Mouse (Mus musculus) kidney, adult 2 months (tissue): ENCODE measurements at regions not wholly inside any gene's neighbourhood (a gene's known extent, or its start where the extent isn't known, plus 50 kb on each side); places are given as distances from the start of the nearest gene placed in this dataset.
A peak's percentile ranks its signal among the peaks of the same experiment; 100 is the strongest.

Source experiments
- DNase-seq: peaks from one replicate; pipeline ENCODE4 v3.0.0; 2021
- H3K27ac ChIP-seq: fragments of 200-500 bp; 2 replicates; pipeline ENCODE4 v1.5.1; 2012; ENCODE audit warnings: low read depth, low read length, control low read depth, inconsistent platforms; ENCODE audit not compliant: insufficient read depth
- H3K27me3 ChIP-seq: fragments of 200-500 bp; replicated peaks from 2 replicates; pipeline ENCODE4 v1.6.1; 2012; ENCODE audit warnings: mild to moderate bottlenecking, moderate library complexity, low read length, inconsistent platforms; ENCODE audit not compliant: control insufficient read depth, insufficient read depth
- H3K36me3 ChIP-seq: fragments of 200-500 bp; 2 replicates; pipeline ENCODE4 v1.6.1; 2012; ENCODE audit warnings: mild to moderate bottlenecking, moderate library complexity, low read length, inconsistent platforms; ENCODE audit not compliant: control insufficient read depth, insufficient read depth
- H3K4me1 ChIP-seq: fragments of 200-500 bp; 2 replicates; pipeline ENCODE4 v1.6.1; 2011; ENCODE audit warnings: low read length; ENCODE audit not compliant: control insufficient read depth, insufficient read depth
- H3K4me3 ChIP-seq: fragments of 200-500 bp; 2 replicates; pipeline ENCODE4 v1.5.1; 2011; ENCODE audit warnings: mild to moderate bottlenecking, low read depth, low read length, control low read depth; ENCODE audit not compliant: insufficient read depth
- CTCF ChIP-seq: fragments of 200-500 bp; conservative IDR thresholded peaks from 2 replicates; pipeline ENCODE4 v1.5.1; 2011; ENCODE audit warnings: low read depth, mild to moderate bottlenecking, control low read depth, low read length, moderate library complexity, mixed read lengths; ENCODE audit not compliant: insufficient read depth, insufficient read length
- POLR2A ChIP-seq: fragments of 200-500 bp; IDR thresholded peaks from one replicate; pipeline ENCODE4 v1.6.1; 2011; ENCODE audit warnings: low read depth, low read length, control low read depth
- WGBS: fragments of 180-500 bp; shearing (Covaris S2); methylation state at CpG from one replicate; pipeline ENCODE4 v1.1.7; 2018; 5-methylcytosine and 5-hydroxymethylcytosine counted together

DNA sequence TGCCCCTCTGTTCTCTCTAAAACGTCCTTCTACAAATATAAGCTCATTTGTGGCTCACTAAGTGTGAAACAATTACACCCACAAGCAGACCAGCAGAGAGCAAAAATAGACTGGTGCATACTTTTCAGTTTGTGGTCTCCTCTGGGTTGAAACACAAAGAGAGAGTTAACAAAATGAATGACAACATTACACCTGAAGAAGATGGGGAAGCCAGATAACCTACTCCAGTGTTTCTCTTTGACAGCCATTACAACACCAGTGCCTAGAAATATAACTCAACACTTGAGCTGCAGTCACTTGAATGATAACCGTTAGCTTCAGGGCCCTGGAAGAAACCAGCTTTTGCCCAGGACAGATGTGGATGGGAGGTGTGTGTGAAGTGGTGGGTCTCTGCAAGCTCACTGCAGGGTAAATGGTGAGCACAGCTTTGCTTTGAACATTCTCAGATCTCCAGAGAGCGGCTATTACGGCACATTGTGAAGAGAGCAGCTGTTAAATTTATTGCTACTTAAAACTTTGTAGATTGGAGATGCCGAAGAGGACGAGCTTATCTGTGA, 316.5 kb upstream of the 4930412O13Rik start:
- Histone ChIP-seq H3K27ac (no peak overlapping the region), H3K27me3 (no peaks in the 10 kb centered on the region), H3K36me3 (no peaks in the 10 kb centered on the region), H3K4me3 (no peak overlapping the region), H3K4me1 (no peaks in the 10 kb centered on the region)
- 28% methylated on average over 6 of the region's 6 CpGs for WGBS
- TF ChIP-seq POLR2A (no peak), CTCF (no peak)
- no peak for DNase-seq

DNA sequence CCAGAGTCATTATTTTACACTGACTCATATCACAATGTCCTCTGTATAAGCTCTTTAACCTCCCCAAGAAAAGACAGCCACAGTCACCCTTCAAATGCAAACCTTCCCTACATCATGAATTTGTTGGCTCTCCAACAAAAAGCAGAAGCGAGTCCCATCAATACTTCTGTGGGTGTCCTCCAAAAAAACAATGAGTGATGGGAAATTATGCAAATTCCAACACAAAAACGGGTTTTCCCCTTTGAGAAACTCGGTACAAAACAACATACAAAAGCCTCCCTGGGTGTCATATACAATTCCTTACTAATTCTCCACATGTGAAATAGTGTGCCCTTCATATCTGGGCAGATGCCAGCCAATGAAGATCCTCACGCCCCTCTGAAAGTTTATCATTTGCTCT, 311.8 kb upstream of the 4930412O13Rik start:
- no peak overlapping the region for H3K4me3 ChIP-seq
- no peaks in the 10 kb centered on the region for H3K36me3 ChIP-seq
- no peak for DNase-seq
- WGBS, result 83% methylated on average over 4 of the region's 4 CpGs
- no peaks in the 10 kb centered on the region for H3K4me1 ChIP-seq
- TF ChIP-seq POLR2A (no peak), CTCF (no peak)
- no peak overlapping the region for H3K27ac ChIP-seq
- no peaks in the 10 kb centered on the region; the same call in 1 of the 2 replicates for H3K27me3 ChIP-seq

DNA sequence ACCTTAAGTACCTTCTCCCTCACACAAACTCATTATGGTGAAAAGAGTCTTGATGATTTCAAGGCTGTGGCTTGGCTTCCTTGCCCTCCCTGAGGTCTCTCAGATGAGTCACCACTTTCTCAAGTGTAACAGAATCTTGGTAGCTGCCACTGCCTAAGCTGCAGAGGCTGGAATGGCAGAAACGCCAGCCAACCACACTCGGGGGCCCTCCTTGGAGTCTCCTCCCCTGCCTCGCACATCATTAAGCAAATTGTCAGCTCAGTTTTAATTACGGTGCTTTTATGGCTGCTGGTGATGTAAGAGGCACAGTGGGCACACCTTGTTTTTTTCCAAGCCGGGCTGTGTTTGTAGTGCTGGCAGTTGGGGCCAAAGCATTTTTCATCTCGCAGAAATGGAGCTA, 306.9 kb upstream of the 4930412O13Rik start:
- Histone ChIP-seq H3K4me1 (no peaks in the 10 kb centered on the region), H3K27me3 (no peaks in the 10 kb centered on the region; the same call in 1 of the 2 replicates), H3K36me3 (no peaks in the 10 kb centered on the region), H3K4me3 (no peak overlapping the region), H3K27ac (no peak overlapping the region)
- peak; percentile 34 for DNase-seq
- TF ChIP-seq CTCF (no peak), POLR2A (no peak)
- 23% methylated on average over 6 of the region's 6 CpGs for WGBS

DNA sequence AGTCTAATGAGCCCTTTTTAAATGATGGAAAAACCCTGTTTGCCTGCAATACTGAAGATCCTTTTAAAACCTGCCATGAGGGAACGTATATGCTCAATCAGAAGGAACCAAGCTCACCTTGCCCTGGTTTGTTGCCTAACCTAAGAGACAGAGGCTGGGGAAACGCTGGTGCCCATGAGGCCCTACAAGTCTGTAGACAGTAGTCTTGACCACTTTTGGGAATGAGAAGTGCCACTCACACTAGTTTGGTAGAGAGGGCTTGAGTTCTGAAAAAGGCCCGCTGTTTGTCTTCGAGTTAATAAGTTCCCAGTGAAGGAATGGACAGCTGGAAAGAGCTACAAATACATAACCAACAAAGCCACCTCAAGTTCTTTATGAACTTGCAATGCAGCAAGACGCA, 306.4 kb upstream of the 4930412O13Rik start:
- Histone ChIP-seq H3K36me3 (no peaks in the 10 kb centered on the region), H3K27ac (no peak overlapping the region)
- DNase-seq, result no peak

DNA sequence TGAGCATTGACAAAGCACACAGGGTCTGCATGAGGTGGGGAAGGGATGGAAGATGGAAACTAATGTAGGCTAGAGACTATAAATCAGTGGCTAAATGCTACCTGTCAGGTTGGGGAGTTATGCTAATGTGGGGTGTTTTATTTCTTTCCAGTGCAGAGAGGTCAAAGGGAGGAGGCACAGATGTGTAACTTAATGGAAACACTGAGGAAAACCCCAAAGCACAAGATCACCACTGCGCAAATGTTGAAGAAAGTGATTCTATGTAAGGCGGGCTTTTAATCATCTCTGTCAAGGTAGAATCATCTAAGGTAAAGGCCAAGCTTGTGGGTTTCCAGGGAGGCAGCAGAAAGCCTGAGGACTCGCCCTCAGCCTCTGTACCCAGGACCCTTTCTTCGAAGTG, 303.2 kb upstream of the 4930412O13Rik start:
- DNase-seq, result no peak
- H3K4me1 ChIP-seq, result no peaks in the 10 kb centered on the region
- no peaks in the 10 kb centered on the region; the same call in 1 of the 2 replicates for H3K27me3 ChIP-seq
- no peak overlapping the region for H3K4me3 ChIP-seq
- H3K27ac ChIP-seq, result no peak overlapping the region
- 75% methylated on average over 4 of the region's 4 CpGs for WGBS
- TF ChIP-seq CTCF (no peak), POLR2A (no peak)
- no peaks in the 10 kb centered on the region for H3K36me3 ChIP-seq

More for the DNA sequence above, 306.4 kb upstream of the 4930412O13Rik start:
- Histone ChIP-seq H3K4me1 (no peaks in the 10 kb centered on the region), H3K27me3 (no peaks in the 10 kb centered on the region; the same call in 1 of the 2 replicates), H3K4me3 (no peak overlapping the region)
- TF ChIP-seq POLR2A, result no peak
- WGBS, result 72% methylated on average over 5 of the region's 5 CpGs

DNA sequence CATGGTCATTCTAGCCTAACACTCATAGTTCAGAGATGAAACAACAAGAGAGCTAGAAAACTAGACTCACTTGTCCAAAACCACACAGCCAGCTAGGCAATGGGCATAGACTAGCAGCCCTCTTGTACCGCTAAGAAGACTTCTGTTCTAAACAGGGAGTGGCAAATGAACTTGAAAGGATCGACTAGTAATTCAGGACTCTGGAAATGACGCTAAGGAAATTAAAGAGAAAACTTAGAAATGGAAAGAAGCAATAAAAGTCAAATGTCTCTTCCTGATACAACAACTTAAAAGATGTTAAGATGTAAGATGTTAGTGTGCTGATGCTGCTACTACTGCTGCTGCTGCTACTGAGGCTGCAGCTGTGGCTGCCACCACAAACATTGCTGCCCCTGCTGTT, 293.7 kb upstream of the 4930412O13Rik start:
- Histone ChIP-seq H3K36me3 (no peaks in the 10 kb centered on the region), H3K4me3 (no peak overlapping the region), H3K27ac (no peak overlapping the region), H3K4me1 (no peaks in the 10 kb centered on the region), H3K27me3 (no peaks in the 10 kb centered on the region)
- WGBS, result 84% methylated on average over 3 of the region's 3 CpGs
- DNase-seq, result no peak
- TF ChIP-seq CTCF (no peak), POLR2A (no peak)

DNA sequence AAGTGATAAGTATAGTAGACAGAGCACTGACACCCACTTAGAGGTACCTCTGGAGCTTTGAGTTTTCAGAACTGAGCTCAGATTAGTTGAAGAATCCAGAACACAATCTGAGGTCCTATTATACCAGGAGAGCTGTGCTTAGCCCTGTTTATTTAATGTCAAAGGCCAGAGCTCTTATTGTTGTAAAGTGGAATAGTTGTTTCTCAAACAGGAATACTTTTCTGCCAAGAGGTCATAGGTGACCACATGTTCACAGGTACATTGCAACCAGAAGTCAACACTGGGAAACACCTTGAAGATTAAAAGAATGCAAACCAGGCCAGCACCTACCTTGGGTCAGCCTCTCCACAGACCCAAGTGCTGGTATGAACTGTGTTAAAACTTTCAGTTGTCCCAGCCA, 291.9 kb upstream of the 4930412O13Rik start:
- H3K27me3 ChIP-seq, result no peaks in the 10 kb centered on the region
- TF ChIP-seq CTCF, result no peak

DNA sequence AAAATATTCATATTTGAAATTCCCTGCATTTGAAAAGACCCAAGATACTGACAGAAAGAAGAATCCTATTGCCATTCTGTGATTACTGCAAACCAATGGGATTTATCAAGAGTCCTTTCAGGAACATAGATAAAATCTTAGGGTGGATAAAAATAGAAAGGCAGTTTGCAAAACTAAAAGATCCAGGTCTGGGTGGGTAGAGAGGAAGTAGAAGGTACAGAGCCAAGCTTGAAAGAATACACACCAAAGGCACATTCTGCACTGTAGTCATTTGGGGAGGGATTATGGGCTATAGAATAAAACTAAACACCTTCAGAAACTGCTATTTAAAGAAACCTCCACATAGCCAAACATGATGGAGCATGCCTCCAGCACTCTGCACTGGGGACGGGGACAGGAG, 288.5 kb upstream of the 4930412O13Rik start:
- no peak for DNase-seq
- Histone ChIP-seq H3K4me3 (no peak overlapping the region), H3K27me3 (no peaks in the 10 kb centered on the region), H3K36me3 (no peaks in the 10 kb centered on the region), H3K27ac (no peak overlapping the region), H3K4me1 (no peaks in the 10 kb centered on the region)
- 90% methylated on average over 1 of the region's 1 CpGs for WGBS
- TF ChIP-seq CTCF, result no peak
- no peak for TF ChIP-seq POLR2A

More for the DNA sequence above, 291.9 kb upstream of the 4930412O13Rik start:
- Histone ChIP-seq H3K4me3 (no peak overlapping the region), H3K27ac (no peak overlapping the region), H3K36me3 (no peaks in the 10 kb centered on the region), H3K4me1 (no peaks in the 10 kb centered on the region)
- no peak for DNase-seq
